Mouse (Mus musculus): Measurements from ENCODE around the gene Sds. TPM values are rescaled to one million over a fixed set of nuclear protein-coding genes. Genes with fewer than 3 reads are reported as not detected.

The Sds gene
- total and polyA plus RNA-seq, 3 experiments, result not detected

DNA sequence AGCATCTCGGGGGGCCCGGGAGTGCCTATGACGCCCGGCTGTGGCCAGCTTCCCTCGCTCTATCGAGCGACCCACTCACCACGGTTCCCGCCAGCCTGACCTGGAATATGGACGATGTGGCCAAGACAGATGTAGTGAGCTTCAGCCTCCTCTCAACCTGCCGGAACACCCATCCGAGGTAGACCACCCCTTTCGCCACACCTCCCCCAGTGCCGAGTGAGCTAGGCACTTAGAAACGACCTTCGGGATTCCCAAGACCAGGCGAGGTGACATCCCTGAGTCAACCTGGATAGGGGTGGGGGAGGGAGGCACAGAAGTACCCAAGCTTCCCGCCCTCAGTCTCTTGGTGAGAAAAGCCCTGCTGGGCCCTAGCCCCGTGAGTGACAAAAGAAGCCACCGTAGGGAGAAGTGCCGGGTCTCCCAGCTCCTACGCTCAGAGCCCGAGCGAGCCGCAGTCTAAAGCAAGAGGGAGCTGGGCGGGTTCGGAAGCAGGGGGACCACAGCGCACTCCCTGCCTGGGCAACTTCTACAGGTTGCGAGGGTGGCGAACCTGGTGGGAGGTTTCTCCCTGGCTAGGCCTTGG, 45.2 kb upstream of the Sds start:
- Histone ChIP-seq H3K4me3 (ENCODE audit: low read depth, low read length) (no peak overlapping the region), H3K27me3 (ENCODE audit: insufficient read depth, low read length) (peaks cover 71% of the 10 kb centered on the region), H3K4me1 (ENCODE audit: insufficient read depth, low read depth, low read length) (no peaks in the 10 kb centered on the region), H3K36me3 (replicated peaks) (no peaks in the 10 kb centered on the region), H3K9me3 (replicated peaks) (no peaks in the 10 kb centered on the region)
- no peak for TF ChIP-seq GATA1 (IDR thresholded peaks at IDR 0.05; ENCODE audit: borderline replicate concordance, low read length)
- no peak for TF ChIP-seq TAL1 (conservative IDR thresholded peaks at IDR 0.05; ENCODE audit: low read depth, low read length)
- no peak for TF ChIP-seq CTCF (IDR thresholded peaks at IDR 0.05; ENCODE audit: low read depth, low read length)
- TF ChIP-seq POLR2AphosphoS5 (IDR thresholded peaks at IDR 0.05; ENCODE audit: insufficient replicate concordance, low read depth, low read length), result no peak
- TF ChIP-seq GATA2 (IDR thresholded peaks at IDR 0.05; ENCODE audit: borderline replicate concordance, low read depth, low read length), result no peak
- DNase-seq (ENCODE audit: low spot score) (no peak), ATAC-seq (ENCODE audit: extremely low read depth, insufficient number of reproducible peaks, low FRiP score, poor library complexity, severe bottlenecking) (no peak)

DNA sequence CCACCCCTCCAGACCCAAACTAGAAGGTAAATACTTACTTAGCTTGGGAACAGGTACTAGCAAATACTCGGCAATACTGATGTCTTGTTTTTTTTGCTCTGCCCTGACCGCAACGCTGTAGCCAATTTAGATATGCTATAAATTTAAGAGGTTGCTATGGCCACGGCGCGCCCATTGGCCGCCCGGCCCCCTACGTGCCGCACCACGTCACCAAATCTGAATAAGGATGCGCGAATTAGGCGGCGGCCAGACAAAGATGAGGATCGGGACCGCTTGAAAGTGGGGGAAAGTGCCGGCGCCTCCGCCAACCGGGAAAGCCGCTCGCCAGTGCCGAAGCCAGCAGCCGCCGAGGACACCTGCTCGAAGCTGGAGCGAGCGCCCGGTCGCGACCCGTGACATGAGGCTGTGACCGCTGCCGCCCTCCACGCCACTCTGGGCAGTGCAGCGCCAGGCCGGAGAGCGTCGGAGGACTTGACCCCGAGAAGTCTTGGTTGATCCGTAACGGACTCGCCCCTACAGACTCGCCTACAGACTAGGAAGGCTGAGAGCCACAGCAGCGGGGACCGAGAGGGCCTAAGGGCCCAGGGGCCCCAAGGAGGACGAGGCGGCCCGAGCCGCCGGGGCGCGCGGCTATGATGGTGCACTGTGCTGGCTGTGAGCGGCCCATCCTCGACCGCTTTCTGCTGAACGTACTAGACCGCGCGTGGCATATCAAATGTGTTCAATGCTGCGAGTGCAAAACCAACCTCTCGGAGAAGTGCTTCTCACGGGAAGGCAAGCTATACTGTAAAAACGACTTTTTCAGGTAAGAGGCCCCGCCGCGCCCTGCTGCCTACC, 44.5 kb upstream of the Sds start, which contains the start of gene Lhx5:
TSS of gene Lhx5 (plus strand) at position 51 of the 837 bp plus-strand sequence.
- no peak for ATAC-seq (ENCODE audit: extremely low read depth, insufficient number of reproducible peaks, low FRiP score, poor library complexity, severe bottlenecking)
- Histone ChIP-seq H3K36me3 (replicated peaks) (no peaks in the 10 kb centered on the region), H3K4me3 (ENCODE audit: low read depth, low read length) (no peak within 1 kb of the TSS), H3K27me3 (ENCODE audit: insufficient read depth, low read length) (peaks cover 72% of the 10 kb centered on the region), H3K4me1 (ENCODE audit: insufficient read depth, low read depth, low read length) (no peaks in the 10 kb centered on the region), H3K9me3 (replicated peaks) (no peaks in the 10 kb centered on the region)
- TF ChIP-seq CTCF (IDR thresholded peaks at IDR 0.05; ENCODE audit: low read depth, low read length) (no peak), GATA1 (IDR thresholded peaks at IDR 0.05; ENCODE audit: borderline replicate concordance, low read length) (no peak)
- DNase-seq (ENCODE audit: low spot score), result no peak

DNA sequence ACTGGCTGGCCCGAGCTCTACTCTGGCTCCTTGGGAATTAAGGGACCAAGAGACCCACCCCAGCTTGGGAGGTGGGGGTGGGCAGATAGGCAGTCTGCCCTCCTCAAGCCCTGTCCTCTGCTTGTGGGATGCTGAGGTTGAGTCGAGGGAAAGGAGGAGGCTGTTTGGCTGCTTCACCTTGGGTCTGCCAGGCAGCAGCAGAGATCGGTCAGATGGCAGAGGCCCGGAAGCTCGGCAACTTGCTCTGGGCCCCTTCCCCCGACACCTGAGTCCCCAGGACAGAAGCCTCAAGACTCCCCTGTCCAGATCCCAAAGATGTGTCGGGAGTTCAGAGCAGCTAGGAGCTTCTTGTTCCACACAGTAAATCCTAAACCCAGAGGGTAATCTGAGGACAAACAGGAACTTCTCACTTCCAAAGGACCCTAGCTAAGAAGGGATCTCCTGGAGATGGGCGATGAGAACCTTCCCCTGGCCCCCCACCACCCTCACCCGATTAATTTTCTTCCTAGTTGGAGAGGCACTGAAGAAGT, 43.8 kb upstream of the Sds start:
- no peak for DNase-seq (ENCODE audit: low spot score)
- Histone ChIP-seq H3K27me3 (ENCODE audit: insufficient read depth, low read length) (peaks cover 70% of the 10 kb centered on the region), H3K4me3 (ENCODE audit: low read depth, low read length) (no peak overlapping the region), H3K4me1 (ENCODE audit: insufficient read depth, low read depth, low read length) (no peaks in the 10 kb centered on the region), H3K36me3 (replicated peaks) (no peaks in the 10 kb centered on the region), H3K9me3 (replicated peaks) (no peaks in the 10 kb centered on the region)
- ATAC-seq (ENCODE audit: extremely low read depth, insufficient number of reproducible peaks, low FRiP score, poor library complexity, severe bottlenecking), result no peak
- TF ChIP-seq CTCF (IDR thresholded peaks at IDR 0.05; ENCODE audit: low read depth, low read length), result no peak
- TF ChIP-seq GATA2 (IDR thresholded peaks at IDR 0.05; ENCODE audit: borderline replicate concordance, low read depth, low read length), result no peak

DNA sequence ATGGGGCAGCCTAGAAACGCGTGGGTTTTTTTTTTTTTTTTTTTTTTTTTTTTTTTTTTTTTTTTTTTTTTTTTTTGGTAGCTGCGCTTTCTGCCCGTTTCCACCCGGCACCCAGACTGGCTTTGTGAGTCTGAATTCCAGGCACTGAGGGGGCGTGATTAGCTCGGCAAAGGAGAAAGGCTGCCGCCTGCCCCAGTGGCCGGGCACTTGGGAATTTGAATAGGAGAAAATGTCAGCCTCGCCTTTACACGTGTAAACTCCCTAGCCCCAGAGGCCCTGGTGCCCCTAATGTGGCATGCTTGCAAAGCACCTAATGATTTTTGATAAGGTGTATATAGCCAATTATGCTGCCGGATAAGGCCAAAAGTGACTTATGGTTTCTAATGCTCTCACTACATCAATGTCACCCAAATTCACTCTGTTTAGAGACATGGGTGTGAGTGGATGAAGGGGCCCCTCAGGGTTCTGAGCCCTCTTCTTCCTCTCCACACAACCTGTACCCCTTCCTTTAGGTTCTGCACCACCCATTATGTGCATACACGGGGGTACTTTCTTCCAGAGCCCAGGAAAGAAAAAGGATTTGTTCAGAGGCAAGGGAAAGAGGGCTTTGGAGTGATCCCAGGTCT, 43.1 kb upstream of the Sds start:
- Histone ChIP-seq H3K27me3 (ENCODE audit: insufficient read depth, low read length) (peaks cover 71% of the 10 kb centered on the region), H3K36me3 (replicated peaks) (no peaks in the 10 kb centered on the region), H3K4me3 (ENCODE audit: low read depth, low read length) (no peak overlapping the region), H3K9me3 (replicated peaks) (no peaks in the 10 kb centered on the region), H3K4me1 (ENCODE audit: insufficient read depth, low read depth, low read length) (no peaks in the 10 kb centered on the region)
- DNase-seq (ENCODE audit: low spot score) (no peak), ATAC-seq (ENCODE audit: extremely low read depth, insufficient number of reproducible peaks, low FRiP score, poor library complexity, severe bottlenecking) (no peak)
- TF ChIP-seq GATA1 (IDR thresholded peaks at IDR 0.05; ENCODE audit: borderline replicate concordance, low read length) (no peak), CTCF (IDR thresholded peaks at IDR 0.05; ENCODE audit: low read depth, low read length) (no peak), TAL1 (conservative IDR thresholded peaks at IDR 0.05; ENCODE audit: low read depth, low read length) (no peak), POLR2AphosphoS5 (IDR thresholded peaks at IDR 0.05; ENCODE audit: insufficient replicate concordance, low read depth, low read length) (no peak)

DNA sequence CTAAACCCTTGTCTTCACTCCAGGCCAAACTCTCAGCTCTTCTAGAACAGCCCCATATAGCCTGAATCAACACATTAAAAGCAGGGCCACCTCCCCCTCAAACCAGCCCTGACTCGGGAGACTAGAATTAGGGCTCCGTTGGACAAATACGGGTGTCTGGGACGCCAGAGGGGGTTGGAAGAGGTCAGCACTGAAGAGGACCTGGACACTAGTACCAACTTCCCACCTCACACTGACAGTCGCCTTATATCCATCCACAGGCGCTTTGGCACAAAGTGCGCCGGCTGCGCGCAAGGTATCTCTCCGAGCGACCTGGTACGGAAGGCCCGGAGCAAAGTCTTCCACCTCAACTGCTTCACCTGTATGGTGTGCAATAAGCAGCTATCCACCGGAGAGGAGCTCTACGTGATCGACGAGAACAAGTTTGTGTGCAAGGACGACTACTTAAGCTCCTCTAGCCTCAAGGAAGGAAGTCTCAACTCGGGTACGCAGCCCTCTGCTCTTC, 42.0 kb upstream of the Sds start:
- TF ChIP-seq GATA2 (IDR thresholded peaks at IDR 0.05; ENCODE audit: borderline replicate concordance, low read depth, low read length) (no peak), POLR2AphosphoS5 (IDR thresholded peaks at IDR 0.05; ENCODE audit: insufficient replicate concordance, low read depth, low read length) (no peak), GATA1 (IDR thresholded peaks at IDR 0.05; ENCODE audit: borderline replicate concordance, low read length) (no peak), TAL1 (conservative IDR thresholded peaks at IDR 0.05; ENCODE audit: low read depth, low read length) (no peak)
- Histone ChIP-seq H3K4me3 (ENCODE audit: low read depth, low read length) (no peak overlapping the region), H3K4me1 (ENCODE audit: insufficient read depth, low read depth, low read length) (no peaks in the 10 kb centered on the region), H3K36me3 (replicated peaks) (no peaks in the 10 kb centered on the region), H3K27me3 (ENCODE audit: insufficient read depth, low read length) (peaks cover 73% of the 10 kb centered on the region), H3K9me3 (replicated peaks) (peaks cover 5% of the 10 kb centered on the region; the same call in 1 of the 2 replicates)
- DNase-seq (ENCODE audit: low spot score), result no peak
- ATAC-seq (ENCODE audit: extremely low read depth, insufficient number of reproducible peaks, low FRiP score, poor library complexity, severe bottlenecking), result no peak

DNA sequence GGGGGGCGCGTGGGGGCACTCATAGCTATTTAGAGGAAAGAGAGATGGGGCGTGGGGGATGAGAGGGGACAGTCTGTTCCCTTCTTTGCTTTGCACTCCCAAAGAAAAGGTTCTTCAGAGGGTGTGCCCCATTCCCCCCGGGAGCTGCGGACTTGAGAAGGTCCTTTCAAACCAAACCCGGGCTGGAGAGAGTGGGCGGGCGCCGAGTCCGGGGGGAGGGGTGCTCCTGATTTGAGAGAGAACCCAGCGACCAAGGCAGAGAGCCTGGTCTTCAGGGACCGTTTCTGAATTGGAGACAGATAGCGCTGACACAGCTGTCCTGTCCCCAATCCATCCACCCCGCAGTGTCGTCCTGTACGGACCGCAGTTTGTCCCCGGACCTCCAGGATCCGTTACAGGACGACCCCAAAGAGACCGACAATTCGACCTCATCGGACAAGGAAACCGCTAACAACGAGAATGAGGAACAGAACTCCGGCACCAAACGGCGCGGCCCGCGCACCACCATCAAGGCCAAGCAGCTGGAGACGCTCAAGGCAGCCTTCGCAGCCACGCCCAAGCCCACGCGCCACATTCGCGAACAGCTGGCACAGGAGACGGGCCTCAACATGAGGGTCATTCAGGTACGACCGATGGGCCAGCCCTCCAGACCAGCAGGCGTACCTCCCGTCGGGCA, 41.2 kb upstream of the Sds start:
- Histone ChIP-seq H3K36me3 (replicated peaks) (no peaks in the 10 kb centered on the region), H3K27me3 (ENCODE audit: insufficient read depth, low read length) (peaks cover 74% of the 10 kb centered on the region), H3K9me3 (replicated peaks) (peaks cover 12% of the 10 kb centered on the region), H3K4me1 (ENCODE audit: insufficient read depth, low read depth, low read length) (no peaks in the 10 kb centered on the region), H3K4me3 (ENCODE audit: low read depth, low read length) (no peak overlapping the region)
- ATAC-seq (ENCODE audit: extremely low read depth, insufficient number of reproducible peaks, low FRiP score, poor library complexity, severe bottlenecking) (no peak), DNase-seq (ENCODE audit: low spot score) (no peak)
- TF ChIP-seq GATA1 (IDR thresholded peaks at IDR 0.05; ENCODE audit: borderline replicate concordance, low read length), result no peak
- no peak for TF ChIP-seq POLR2AphosphoS5 (IDR thresholded peaks at IDR 0.05; ENCODE audit: insufficient replicate concordance, low read depth, low read length)
- no peak for TF ChIP-seq GATA2 (IDR thresholded peaks at IDR 0.05; ENCODE audit: borderline replicate concordance, low read depth, low read length)
- TF ChIP-seq TAL1 (conservative IDR thresholded peaks at IDR 0.05; ENCODE audit: low read depth, low read length), result no peak
- TF ChIP-seq CTCF (IDR thresholded peaks at IDR 0.05; ENCODE audit: low read depth, low read length), result no peak
